Mouse (Mus musculus): Measurements from ENCODE around the gene Ccdc88c.

Gene Ccdc88c

GRCm38 (mm10) chr12:100996378-100996898 lies 32.4 kb downstream of the Ccdc88c start:
- peak; percentile 95 for DNase-seq

- no peak for DNase-seq
Observed at GRCm38 (mm10) chr12:100995607-100996377, 33.1 kb downstream of the Ccdc88c start.

- DNase-seq = no peak
Observed at GRCm38 (mm10) chr12:100994140-100995015, 34.5 kb downstream of the Ccdc88c start.

GRCm38 (mm10) chr12:100993146-100993545 lies 35.7 kb downstream of the Ccdc88c start:
- DNase-seq = no peak

GRCm38 (mm10) chr12:100992505-100992904 lies 36.4 kb downstream of the Ccdc88c start:
- no peak for DNase-seq

GRCm38 (mm10) chr12:100991119-100991518 lies 37.7 kb downstream of the Ccdc88c start:
- no peak for DNase-seq

GRCm38 (mm10) chr12:100990291-100990690 lies 38.6 kb downstream of the Ccdc88c start:
- DNase-seq = no peak

GRCm38 (mm10) chr12:100989780-100990288 lies 39.0 kb downstream of the Ccdc88c start:
- no peak for DNase-seq

GRCm38 (mm10) chr12:100988324-100989130 lies 40.3 kb downstream of the Ccdc88c start:
- no peak for DNase-seq

- DNase-seq = no peak
Observed at GRCm38 (mm10) chr12:100986423-100986822, 42.4 kb downstream of the Ccdc88c start.

GRCm38 (mm10) chr12:100985793-100986157 lies 43.1 kb downstream of the Ccdc88c start:
- no peak for DNase-seq

- no peak for DNase-seq
Observed at GRCm38 (mm10) chr12:100985050-100985792, 43.6 kb downstream of the Ccdc88c start.

- DNase-seq = no peak
Observed at GRCm38 (mm10) chr12:100983565-100983964, 45.3 kb downstream of the Ccdc88c start.

GRCm38 (mm10) chr12:100982217-100982616 lies 46.6 kb downstream of the Ccdc88c start:
- DNase-seq = peak; percentile 96

GRCm38 (mm10) chr12:100980551-100981008 lies 48.3 kb downstream of the Ccdc88c start:
- no peak for DNase-seq

GRCm38 (mm10) chr12:100979616-100980015 lies 49.2 kb downstream of the Ccdc88c start:
- no peak for DNase-seq

GRCm38 (mm10) chr12:100977958-100978725 lies 50.7 kb downstream of the Ccdc88c start:
- peak; percentile 94 for DNase-seq

- no peak for DNase-seq
Observed at GRCm38 (mm10) chr12:100977551-100977950, 51.3 kb downstream of the Ccdc88c start.

- no peak for DNase-seq
Observed at GRCm38 (mm10) chr12:100969808-100970207, 59.0 kb downstream of the Ccdc88c start.

GRCm38 (mm10) chr12:100967383-100967782 lies 61.5 kb downstream of the Ccdc88c start:
- peak; percentile 90 for DNase-seq

GRCm38 (mm10) chr12:100966253-100966652 lies 62.6 kb downstream of the Ccdc88c start:
- peak; percentile 95 for DNase-seq

Data from heart, adult 11 months (tissue).